Mouse (Mus musculus) mesoderm, embryonic 11.5 days (tissue): ENCODE data around the gene Ostm1.

Source experiments
- DNase-seq: peaks from one replicate; pipeline ENCODE4 v3.0.0-alpha.2; 2012; ENCODE audit warnings: low read depth, low spot score

Gene Ostm1

GRCm38 (mm10) chr10:42582566-42583110 lies 984 bp upstream of the Ostm1 start:
- DNase-seq = no peak

GRCm38 (mm10) chr10:42583902-42584435 lies 347 bp downstream of the Ostm1 start:
- no peak for DNase-seq

GRCm38 (mm10) chr10:42584436-42584983 lies 888 bp downstream of the Ostm1 start:
- no peak for DNase-seq

- no peak for DNase-seq
Observed at GRCm38 (mm10) chr10:42585156-42585555, 1.5 kb downstream of the Ostm1 start.

GRCm38 (mm10) chr10:42585596-42586305 lies 2.1 kb downstream of the Ostm1 start:
- DNase-seq = no peak

- no peak for DNase-seq
Observed at GRCm38 (mm10) chr10:42587961-42588750, 4.5 kb downstream of the Ostm1 start.

GRCm38 (mm10) chr10:42589505-42589904 lies 5.9 kb downstream of the Ostm1 start:
- DNase-seq = no peak

GRCm38 (mm10) chr10:42590261-42591184 lies 6.9 kb downstream of the Ostm1 start:
- DNase-seq = no peak

- DNase-seq = no peak
Observed at GRCm38 (mm10) chr10:42591185-42591992, 7.8 kb downstream of the Ostm1 start.

GRCm38 (mm10) chr10:42591993-42592686 lies 8.5 kb downstream of the Ostm1 start:
- no peak for DNase-seq

GRCm38 (mm10) chr10:42593201-42593600 lies 9.6 kb downstream of the Ostm1 start:
- DNase-seq = no peak

- no peak for DNase-seq
Observed at GRCm38 (mm10) chr10:42598615-42599014, 15.0 kb downstream of the Ostm1 start.

- DNase-seq = no peak
Observed at GRCm38 (mm10) chr10:42601556-42601955, 17.9 kb downstream of the Ostm1 start.

- no peak for DNase-seq
Observed at GRCm38 (mm10) chr10:42604874-42605273, 21.3 kb downstream of the Ostm1 start.

GRCm38 (mm10) chr10:42606757-42607156 lies 23.1 kb downstream of the Ostm1 start:
- no peak for DNase-seq

- DNase-seq = no peak
Observed at GRCm38 (mm10) chr10:42613075-42613474, 29.5 kb downstream of the Ostm1 start.

- peak; percentile 77 for DNase-seq
Observed at GRCm38 (mm10) chr10:42613639-42614381, 30.2 kb downstream of the Ostm1 start.

- no peak for DNase-seq
Observed at GRCm38 (mm10) chr10:42614766-42615165, 31.1 kb downstream of the Ostm1 start.

- no peak for DNase-seq
Observed at GRCm38 (mm10) chr10:42618291-42618690, 34.7 kb downstream of the Ostm1 start.
